Mouse (Mus musculus) heart, adult 9 months (tissue): ENCODE results near the gene Sox5.

ENCODE experiments used
- DNase-seq, 2 experiments: peaks; one replicate each; pipeline ENCODE4 v3.0.0; 2022; ENCODE audit warnings: low spot score in 2 of 2

Sox5 gene

GRCm38 (mm10) chr6:144772175-144772918 is 9.4 kb downstream of the Sox5 start:
- no peak for DNase-seq

- no peak for DNase-seq
Observed at GRCm38 (mm10) chr6:144769060-144769459, 12.7 kb downstream of the Sox5 start.

DNA sequence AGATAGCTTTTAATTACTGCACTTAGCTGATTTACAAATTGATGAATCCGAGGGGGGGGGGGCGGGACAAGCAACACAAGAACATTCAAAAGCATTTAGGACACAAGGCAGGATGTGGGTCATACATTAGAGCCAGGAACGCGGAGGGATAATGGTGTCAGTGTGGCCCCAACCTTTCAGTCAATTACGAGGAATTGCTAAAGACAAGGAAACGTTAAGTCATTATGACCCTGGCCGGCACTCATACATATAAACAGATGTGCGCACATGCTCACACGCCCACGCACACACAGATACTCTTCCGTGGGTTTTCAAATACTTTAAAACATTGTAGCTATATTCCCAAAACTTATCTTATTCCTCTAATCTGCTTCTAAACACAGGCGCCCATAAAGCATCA is 19.9 kb downstream of the Sox5 start:
- no peak for DNase-seq

DNA sequence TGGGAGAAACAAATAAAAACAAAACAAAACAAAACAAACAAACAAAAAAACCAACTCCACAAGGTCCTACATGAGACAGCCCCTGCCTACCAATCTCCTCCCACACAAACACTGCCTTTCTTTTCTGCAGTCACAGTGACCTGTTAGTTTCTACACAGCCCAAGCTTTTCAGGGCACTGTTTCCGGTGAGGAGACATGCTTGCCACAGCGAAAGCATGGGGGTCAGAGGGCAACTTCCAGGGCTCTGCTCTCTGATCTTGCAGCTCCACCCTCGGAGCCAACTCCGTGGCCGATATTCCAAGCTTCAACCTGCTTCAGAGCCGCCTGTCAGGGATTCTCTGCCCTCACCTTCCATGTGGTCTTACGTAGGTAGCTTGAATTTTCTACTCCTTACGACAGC is 22.6 kb downstream of the Sox5 start:
- no peak for DNase-seq

DNA sequence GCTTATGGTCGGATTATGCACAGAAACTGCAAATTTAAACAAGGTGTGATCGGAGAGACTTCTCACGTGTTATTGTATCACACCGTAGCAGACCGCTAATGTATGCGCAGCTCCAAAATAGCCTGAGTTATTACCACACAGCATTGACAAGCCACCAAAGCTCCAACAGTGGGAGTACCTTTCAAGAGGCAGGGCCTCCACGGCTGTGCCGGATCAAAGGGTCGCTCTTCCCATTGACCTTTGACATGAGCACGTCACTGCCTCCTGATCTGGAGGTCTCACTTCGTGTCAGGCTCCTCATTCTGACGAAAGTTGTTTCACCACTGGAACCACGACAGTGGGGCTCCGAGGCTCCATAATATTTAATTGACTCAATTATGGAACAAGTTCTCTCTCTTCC is 24.4 kb downstream of the Sox5 start:
- DNase-seq = no peak

- DNase-seq = no peak
Observed at GRCm38 (mm10) chr6:144756444-144756843, 25.3 kb downstream of the Sox5 start.

- DNase-seq = no peak
Observed at GRCm38 (mm10) chr6:144755304-144755703, 26.5 kb downstream of the Sox5 start.

DNA sequence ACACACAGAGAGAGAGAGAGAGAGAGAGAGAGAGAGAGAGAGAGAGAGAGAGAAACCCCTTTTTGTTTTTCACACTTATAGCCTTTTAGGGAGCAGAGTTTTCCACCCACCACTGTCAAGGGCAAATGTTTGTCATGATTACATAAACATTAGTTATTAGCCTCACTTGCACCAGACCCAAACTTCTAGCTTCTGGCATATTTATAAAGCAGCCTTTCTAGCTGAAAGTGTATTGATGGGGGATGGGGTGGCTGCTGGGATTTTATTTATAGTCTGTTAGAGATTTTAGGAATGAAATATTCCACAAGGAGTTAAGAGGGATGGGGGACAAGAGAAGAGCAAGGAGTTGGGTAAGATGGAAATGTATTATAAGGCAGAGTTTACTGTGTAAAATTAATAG is 27.4 kb downstream of the Sox5 start:
- DNase-seq = no peak

DNA sequence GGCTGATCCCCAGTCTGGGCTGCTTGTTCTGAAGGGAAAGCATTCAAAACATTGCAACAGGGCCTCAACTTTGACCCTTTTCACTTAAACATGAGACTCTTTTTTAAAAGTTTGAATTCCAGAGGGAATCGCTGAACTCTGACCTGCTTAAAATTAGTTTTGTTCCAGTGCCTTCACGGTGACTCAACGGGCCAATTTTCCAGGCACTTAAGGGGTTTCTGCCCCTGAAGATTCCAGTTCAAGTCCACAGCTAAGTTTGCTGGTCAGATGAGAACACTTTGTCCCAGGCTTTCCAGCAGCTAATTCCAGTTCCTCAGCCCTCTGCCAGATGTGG is 27.8 kb downstream of the Sox5 start:
- DNase-seq = peak; percentile 56 to 59

- no peak for DNase-seq
Observed at GRCm38 (mm10) chr6:144753225-144753962, 28.4 kb downstream of the Sox5 start.

- DNase-seq = no peak
Observed at GRCm38 (mm10) chr6:144751581-144751980, 30.2 kb downstream of the Sox5 start.

GRCm38 (mm10) chr6:144750197-144750596 is 31.6 kb downstream of the Sox5 start:
- no peak for DNase-seq

- no peak for DNase-seq
Observed at GRCm38 (mm10) chr6:144746436-144746835, 35.3 kb downstream of the Sox5 start.

- DNase-seq = no peak
Observed at GRCm38 (mm10) chr6:144742559-144742958, 39.2 kb downstream of the Sox5 start.

DNA sequence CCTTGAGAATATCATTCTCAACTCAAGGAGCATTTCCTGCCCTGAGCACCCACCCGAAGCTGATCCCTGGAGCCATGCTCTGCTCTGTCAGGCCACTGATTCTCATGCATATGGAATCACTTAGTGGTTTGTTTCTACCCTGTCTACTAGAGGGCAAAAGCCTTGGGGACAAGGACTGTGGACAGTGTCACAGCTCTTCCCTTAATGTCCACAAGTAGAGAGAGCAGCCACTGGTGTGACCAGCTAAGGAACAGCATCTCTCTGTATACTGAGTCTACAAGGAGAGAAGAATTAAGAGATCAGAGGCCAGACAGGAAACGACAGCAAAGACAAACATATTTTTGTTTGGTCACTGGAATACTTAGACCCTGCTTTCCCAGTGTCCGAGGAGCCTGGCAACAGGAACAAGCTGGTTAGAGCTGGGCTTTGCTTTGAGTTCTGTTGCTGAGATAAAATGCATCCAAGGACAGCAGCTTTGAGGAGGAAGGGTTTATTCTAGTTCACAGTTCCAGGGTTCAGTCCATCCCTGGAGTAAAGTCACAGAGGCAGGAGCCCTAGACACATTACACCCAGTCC is 40.6 kb downstream of the Sox5 start:
- DNase-seq = no peak

DNA sequence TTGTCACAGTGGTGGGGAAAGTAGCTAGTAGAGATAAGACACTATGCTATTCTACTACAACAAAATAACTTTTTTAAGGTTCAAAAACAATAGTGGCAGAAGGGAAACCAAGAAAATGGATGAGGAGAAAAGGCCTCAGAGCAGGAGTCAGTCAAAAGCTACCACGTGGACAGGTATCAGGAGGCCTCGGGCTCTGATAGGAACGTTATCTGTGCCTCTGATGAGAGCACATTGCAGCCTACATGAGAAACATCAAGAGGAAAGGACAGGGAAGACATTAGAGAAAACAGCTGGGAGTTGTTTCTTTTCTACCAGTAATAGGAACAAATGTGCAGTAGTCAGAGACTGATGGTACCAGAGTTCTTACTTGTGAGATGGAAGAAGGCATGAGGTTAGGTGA is 41.4 kb downstream of the Sox5 start:
- DNase-seq = no peak

DNA sequence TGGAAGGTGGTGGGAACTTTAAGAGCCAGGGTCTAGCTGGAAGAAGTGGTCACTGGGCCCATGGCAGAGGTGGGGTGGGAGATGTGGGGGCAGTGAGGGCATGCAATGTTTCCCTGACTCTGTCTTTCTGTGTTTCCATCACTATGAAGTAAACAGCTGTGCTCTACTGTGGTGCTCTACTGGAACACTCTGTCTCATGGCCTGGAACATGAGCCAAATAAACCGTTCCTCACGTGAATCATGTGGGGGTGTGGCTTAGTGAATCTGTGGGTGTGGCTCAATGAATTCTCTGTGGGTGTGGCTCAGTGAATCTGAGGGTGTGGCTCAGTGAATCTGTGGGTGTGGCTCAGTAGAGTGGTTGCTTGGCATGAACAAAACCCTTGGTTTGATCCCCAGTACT is 42.0 kb downstream of the Sox5 start:
- DNase-seq = no peak

DNA sequence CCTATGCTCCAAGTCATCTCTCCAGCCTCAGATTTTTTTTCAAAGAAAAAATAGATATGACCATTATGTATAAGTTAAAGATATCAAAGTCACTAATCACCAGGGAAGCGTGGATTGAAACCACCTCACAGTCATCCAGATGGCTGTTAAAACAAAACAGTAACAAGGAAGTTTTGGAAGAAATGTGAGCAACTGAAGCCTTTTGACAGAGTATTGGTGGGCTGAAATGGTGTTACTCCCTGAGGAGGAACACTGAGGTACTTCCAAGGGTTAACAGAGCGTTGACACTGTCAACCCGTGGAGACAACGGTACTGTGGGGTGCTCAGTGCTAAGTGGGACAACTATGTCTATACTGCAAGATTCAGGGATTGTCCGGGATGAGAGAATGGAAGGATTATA is 44.0 kb downstream of the Sox5 start:
- DNase-seq = no peak

DNA sequence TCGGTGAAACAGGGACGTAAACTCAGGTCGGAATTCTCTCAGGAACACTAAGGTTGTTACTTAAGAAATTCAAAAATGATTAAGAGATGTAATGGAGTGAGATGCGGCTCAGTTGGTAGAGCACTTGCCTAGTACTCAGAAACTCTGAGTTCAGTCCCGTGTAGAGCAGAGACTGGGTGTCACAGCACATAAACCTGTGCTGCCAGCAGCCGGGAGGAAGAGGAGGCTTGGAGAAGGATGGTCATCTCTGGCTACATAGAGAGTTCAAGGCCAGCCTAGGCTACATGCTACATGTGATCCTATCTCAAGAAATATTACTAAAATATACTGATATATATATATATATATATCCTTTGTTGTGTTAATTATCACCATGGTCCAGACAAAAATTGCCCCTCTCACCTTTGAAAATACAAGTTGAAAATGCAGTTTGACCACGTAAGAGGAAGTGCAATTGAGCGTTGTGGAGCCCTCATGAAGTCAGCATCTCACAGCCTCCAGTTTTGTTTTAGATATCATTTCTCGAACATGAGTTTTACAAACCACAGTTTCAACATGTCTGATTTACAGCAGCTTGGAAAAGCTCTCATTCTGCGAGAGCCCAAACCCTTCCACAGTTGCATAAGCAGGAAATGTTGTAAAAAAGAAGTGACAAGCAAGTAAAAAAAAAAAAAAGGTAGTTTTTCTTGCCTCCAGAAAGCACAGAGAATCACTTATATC is 50.4 kb downstream of the Sox5 start:
- DNase-seq = no peak

DNA sequence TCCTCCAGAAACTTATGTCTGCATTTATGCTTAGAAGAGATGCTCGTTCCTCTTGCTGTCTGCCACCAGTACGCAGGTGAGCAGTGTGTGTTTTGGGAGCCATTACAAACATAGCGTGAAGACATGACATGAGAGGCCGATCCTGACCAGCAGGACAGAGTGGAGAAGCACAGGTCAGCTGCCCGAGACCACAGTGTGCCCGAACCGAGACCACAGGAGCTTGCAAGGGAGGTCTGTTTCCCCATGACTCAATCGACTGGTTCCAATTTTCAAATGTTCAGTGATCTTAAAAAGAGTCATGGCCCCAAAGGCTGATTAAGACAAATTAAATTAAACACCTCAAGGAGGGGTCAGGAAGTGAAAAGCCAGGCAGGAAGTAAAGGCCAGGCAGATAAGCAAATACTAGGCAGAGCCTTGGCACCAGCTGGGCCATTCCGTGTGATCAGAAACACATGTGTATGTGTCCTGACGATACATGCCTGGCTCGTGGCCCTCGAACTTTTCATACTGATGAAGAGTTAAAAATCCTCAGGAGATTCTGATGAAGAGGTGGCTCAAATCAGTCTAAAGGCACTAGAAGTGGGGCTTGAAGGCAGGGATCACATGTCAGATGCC is 58.1 kb downstream of the Sox5 start:
- DNase-seq = no peak

- no peak for DNase-seq
Observed at GRCm38 (mm10) chr6:144723024-144723423, 58.8 kb downstream of the Sox5 start.

GRCm38 (mm10) chr6:144720846-144721245 is 60.9 kb downstream of the Sox5 start:
- no peak for DNase-seq
